Mouse (Mus musculus) heart, embryonic 11.5 days (tissue): ENCODE measurements at regions not wholly inside any gene's neighbourhood (a gene's known extent, or its start where the extent isn't known, plus 50 kb on each side); places are given as distances from the start of the nearest gene placed in this dataset.

Experiments used
- ATAC-seq: fragments of 200-750 bp; cut with Nextera tagmentation; replicated peaks from 2 replicates; pipeline ENCODE4 v1.8.0; 2017; ENCODE audit warnings: moderate library complexity; ENCODE audit not compliant: insufficient number of reproducible peaks, low FRiP score, low TSS enrichment
- H3K27ac ChIP-seq: fragments of 300-500 bp; sonication (generic); 2 replicates; pipeline ENCODE4 v1.5.1; 2014; ENCODE audit warnings: mild to moderate bottlenecking, low read depth, low read length
- H3K27me3 ChIP-seq: fragments of 300-500 bp; sonication (generic); 2 replicates; pipeline ENCODE4 v1.6.1; 2014; ENCODE audit warnings: mild to moderate bottlenecking, low read length, mixed read lengths; ENCODE audit not compliant: control insufficient read depth, insufficient read depth
- H3K36me3 ChIP-seq: fragments of 300-500 bp; sonication (generic); 2 replicates; pipeline ENCODE4 v1.6.1; 2014; ENCODE audit warnings: mild to moderate bottlenecking, low read length, moderate library complexity, mixed read lengths; ENCODE audit not compliant: control insufficient read depth, insufficient read depth
- H3K4me1 ChIP-seq: fragments of 300-500 bp; sonication (generic); 2 replicates; pipeline ENCODE4 v1.6.1; 2014; ENCODE audit warnings: low read length; ENCODE audit not compliant: control insufficient read depth, insufficient read depth
- H3K4me2 ChIP-seq: fragments of 300-500 bp; sonication (generic); 2 replicates; pipeline ENCODE4 v1.6.1; 2014; ENCODE audit warnings: mild to moderate bottlenecking, moderate library complexity
- H3K4me3 ChIP-seq: fragments of 300-500 bp; sonication (generic); 2 replicates; pipeline ENCODE4 v1.5.1; 2014; ENCODE audit warnings: low read depth, low read length
- H3K9ac ChIP-seq: fragments of 300-500 bp; sonication (generic); 2 replicates; pipeline ENCODE4 v1.6.1; 2014; ENCODE audit warnings: mild to moderate bottlenecking, low read depth, low read length, moderate library complexity
- H3K9me3 ChIP-seq: fragments of 300-500 bp; sonication (generic); replicated peaks from 2 replicates; pipeline ENCODE4 v1.6.1; 2016; ENCODE audit warnings: low read length; ENCODE audit not compliant: control insufficient read depth
- WGBS: fragments of 180-500 bp; shearing (Covaris S2); extraction: QIAGEN DNeasy Blood & Tissue Kit; methylation state at CpG from one replicate; pipeline ENCODE4 v1.1.7; 2014; ENCODE audit not compliant: insufficient replicate concordance; 5-methylcytosine and 5-hydroxymethylcytosine counted together

- no peak overlapping the region for H3K4me2 ChIP-seq
- H3K27me3 ChIP-seq = no peaks in the 10 kb centered on the region
- H3K9ac ChIP-seq = no peak overlapping the region
- 40% methylated on average over 3 of the region's 3 CpGs for WGBS
- no peaks in the 10 kb centered on the region for H3K36me3 ChIP-seq
- H3K9me3 ChIP-seq = no peaks in the 10 kb centered on the region
- H3K27ac ChIP-seq = no peak overlapping the region
- peaks cover 4% of the 10 kb centered on the region; the same call in 1 of the 2 replicates for H3K4me1 ChIP-seq
- no peak for ATAC-seq
- H3K4me3 ChIP-seq = no peak overlapping the region
These were observed 517.9 kb downstream of the Nyap2 start for GRCm38 (mm10) chr1:81594606-81595005.

- Histone ChIP-seq H3K36me3 (no peaks in the 10 kb centered on the region), H3K27me3 (no peaks in the 10 kb centered on the region), H3K27ac (no peak overlapping the region), H3K4me1 (peaks cover 5% of the 10 kb centered on the region; the same call in 1 of the 2 replicates), H3K9ac (no peak overlapping the region), H3K4me3 (no peak overlapping the region), H3K9me3 (no peaks in the 10 kb centered on the region; the same call in 1 of the 2 replicates), H3K4me2 (no peak overlapping the region)
- no peak for ATAC-seq
- WGBS = 21% methylated on average over 1 of the region's 1 CpGs
These were observed 532.0 kb downstream of the Nyap2 start for GRCm38 (mm10) chr1:81608772-81609171.

- Histone ChIP-seq H3K36me3 (no peaks in the 10 kb centered on the region), H3K4me2 (no peak overlapping the region), H3K4me1 (no peaks in the 10 kb centered on the region), H3K27ac (no peak overlapping the region), H3K9me3 (no peaks in the 10 kb centered on the region), H3K4me3 (no peak overlapping the region), H3K27me3 (no peaks in the 10 kb centered on the region), H3K9ac (no peak overlapping the region)
- 69% methylated on average over 2 of the region's 2 CpGs for WGBS
- no peak for ATAC-seq
These were observed 542.1 kb downstream of the Nyap2 start for GRCm38 (mm10) chr1:81618880-81619279.

DNA sequence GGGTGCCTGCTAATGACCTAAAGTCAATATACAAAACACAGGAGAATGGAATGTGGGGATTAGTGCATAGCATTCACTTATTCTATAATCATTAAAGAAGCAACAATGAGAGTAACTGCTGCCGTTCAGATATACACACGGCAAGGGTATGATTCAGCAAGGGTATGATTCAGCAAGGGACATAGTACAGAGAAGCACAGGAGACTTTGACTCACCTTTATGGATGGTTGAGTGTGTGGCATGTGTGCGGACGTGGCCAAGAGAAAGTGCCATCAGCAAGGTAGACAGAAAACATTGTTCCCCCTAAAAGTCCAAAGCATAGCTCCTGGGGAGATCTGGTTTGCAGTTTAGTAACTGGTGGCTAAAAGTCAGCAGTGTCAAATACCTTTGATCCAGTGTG lies 547.4 kb downstream of the Nyap2 start:
- Histone ChIP-seq H3K36me3 (no peaks in the 10 kb centered on the region), H3K27me3 (no peaks in the 10 kb centered on the region), H3K9me3 (no peaks in the 10 kb centered on the region), H3K9ac (no peak overlapping the region), H3K4me2 (no peak overlapping the region), H3K27ac (no peak overlapping the region), H3K4me3 (no peak overlapping the region), H3K4me1 (no peaks in the 10 kb centered on the region)
- WGBS = 70% methylated on average over 4 of the region's 4 CpGs
- no peak for ATAC-seq

DNA sequence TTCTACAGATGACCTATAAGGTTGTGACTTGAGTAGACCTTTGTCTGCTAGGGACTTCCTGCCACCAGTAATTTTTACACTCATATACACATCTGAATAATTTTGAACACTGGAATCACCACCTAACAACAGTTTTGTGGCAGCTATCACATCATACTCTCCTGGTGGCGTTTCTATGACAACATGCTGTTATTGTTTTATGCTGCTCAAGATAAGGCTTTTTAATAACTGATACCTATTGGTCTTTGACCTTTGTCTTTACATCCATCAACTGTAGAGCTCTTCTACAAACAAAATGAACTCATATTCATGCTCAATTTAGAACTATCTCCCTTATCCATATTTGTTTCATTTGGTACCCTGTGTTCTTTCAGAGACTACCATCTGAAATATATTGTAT lies 556.0 kb downstream of the Nyap2 start:
- no peaks in the 10 kb centered on the region for H3K4me1 ChIP-seq
- H3K27ac ChIP-seq = no peak overlapping the region
- ATAC-seq = no peak
- H3K4me3 ChIP-seq = no peak overlapping the region
- H3K36me3 ChIP-seq = no peaks in the 10 kb centered on the region
- H3K27me3 ChIP-seq = no peaks in the 10 kb centered on the region
- H3K9me3 ChIP-seq = no peaks in the 10 kb centered on the region
- WGBS = 52% methylated on average over 1 of the region's 1 CpGs
- no peak overlapping the region for H3K9ac ChIP-seq
- no peak overlapping the region for H3K4me2 ChIP-seq

- no peak overlapping the region for H3K4me2 ChIP-seq
- H3K36me3 ChIP-seq = no peaks in the 10 kb centered on the region
- H3K4me3 ChIP-seq = no peak overlapping the region
- ATAC-seq = no peak
- H3K9ac ChIP-seq = no peak overlapping the region
- H3K27ac ChIP-seq = no peak overlapping the region
- 74% methylated on average over 5 of the region's 5 CpGs for WGBS
- no peaks in the 10 kb centered on the region for H3K4me1 ChIP-seq
- no peaks in the 10 kb centered on the region for H3K9me3 ChIP-seq
- H3K27me3 ChIP-seq = no peaks in the 10 kb centered on the region
These were observed 560.6 kb downstream of the Nyap2 start for GRCm38 (mm10) chr1:81637357-81637756.

DNA sequence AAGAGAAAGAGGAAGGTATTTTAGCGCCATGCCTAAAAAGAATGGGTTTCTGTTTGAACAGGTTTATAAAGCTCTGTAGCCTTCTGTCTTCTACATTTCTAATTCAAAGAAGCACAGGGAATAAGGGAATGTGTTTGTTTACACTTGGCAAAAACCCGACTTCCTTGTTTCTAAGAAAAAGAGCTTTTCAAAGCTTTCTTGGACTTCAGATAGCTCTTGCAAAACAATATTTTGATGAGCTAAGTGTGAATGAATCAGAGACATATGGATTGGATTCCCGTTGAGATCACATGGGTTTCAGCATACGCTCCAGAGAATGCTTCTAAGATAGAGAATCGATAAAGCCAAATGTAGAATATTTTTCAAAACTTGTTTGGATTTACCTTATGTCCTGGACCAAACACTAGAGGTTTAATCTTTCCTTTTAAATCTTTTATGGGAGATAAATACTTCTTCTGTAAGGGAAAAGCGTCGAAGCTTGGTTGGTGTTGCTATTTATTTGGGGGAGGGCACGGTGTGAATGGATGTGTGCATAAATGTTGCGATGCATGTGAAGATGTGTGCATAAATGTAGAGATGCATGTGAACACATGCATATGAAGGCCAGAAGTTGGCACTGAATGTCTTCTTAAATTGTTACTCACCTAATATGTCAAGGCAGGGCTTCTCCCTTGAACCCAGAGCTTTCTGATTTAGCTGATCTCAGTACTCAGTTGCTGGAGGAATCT lies 576.4 kb downstream of the Nyap2 start:
- H3K4me1 ChIP-seq = no peaks in the 10 kb centered on the region
- no peak overlapping the region for H3K9ac ChIP-seq
- no peak for ATAC-seq
- H3K27ac ChIP-seq = no peak overlapping the region
- 79% methylated on average over 9 of the region's 9 CpGs for WGBS
- no peak overlapping the region for H3K4me3 ChIP-seq
- H3K27me3 ChIP-seq = no peaks in the 10 kb centered on the region
- no peak overlapping the region for H3K4me2 ChIP-seq
- H3K36me3 ChIP-seq = no peaks in the 10 kb centered on the region
- H3K9me3 ChIP-seq = no peaks in the 10 kb centered on the region

GRCm38 (mm10) chr1:81661245-81661644 lies 571.7 kb upstream of the Gm9747 start:
- no peak overlapping the region for H3K9ac ChIP-seq
- no peak for ATAC-seq
- no peaks in the 10 kb centered on the region for H3K36me3 ChIP-seq
- H3K9me3 ChIP-seq = no peaks in the 10 kb centered on the region
- H3K4me1 ChIP-seq = no peaks in the 10 kb centered on the region
- no peak overlapping the region for H3K4me2 ChIP-seq
- 62% methylated on average over 4 of the region's 4 CpGs for WGBS
- H3K4me3 ChIP-seq = no peak overlapping the region
- H3K27me3 ChIP-seq = no peaks in the 10 kb centered on the region
- no peak overlapping the region for H3K27ac ChIP-seq

DNA sequence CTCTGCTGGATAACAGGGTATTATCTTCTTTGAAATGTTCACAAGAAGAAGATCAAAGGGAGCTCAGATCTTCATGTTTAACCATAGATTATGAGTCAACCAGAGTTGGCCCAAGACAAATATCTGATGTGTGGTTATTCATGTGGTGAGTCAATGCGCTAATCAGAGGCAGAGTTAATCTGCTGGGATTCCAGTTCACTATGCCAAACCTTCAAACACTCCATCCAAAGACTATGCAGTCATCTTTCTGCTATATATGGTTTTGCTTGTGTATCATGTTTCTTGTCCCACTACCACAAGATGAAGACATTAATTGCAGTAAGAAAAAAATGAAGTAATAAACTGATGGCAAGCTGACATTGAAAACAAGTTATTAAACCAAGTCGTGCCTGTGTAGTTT lies 561.8 kb upstream of the Gm9747 start:
- no peak for ATAC-seq
- Histone ChIP-seq H3K27me3 (no peaks in the 10 kb centered on the region), H3K9ac (no peak overlapping the region), H3K4me3 (no peak overlapping the region), H3K4me2 (no peak overlapping the region), H3K9me3 (no peaks in the 10 kb centered on the region), H3K36me3 (no peaks in the 10 kb centered on the region), H3K4me1 (no peaks in the 10 kb centered on the region), H3K27ac (no peak overlapping the region)
- 78% methylated on average over 2 of the region's 2 CpGs for WGBS
